Comparison of ENCODE assay signal across 12 mouse cellular contexts in genomic region chr13:48679351-48679750, GRCm38 (mm10). TPM values are rescaled to one million over a fixed set of nuclear protein-coding genes. Genes with fewer than 3 reads are reported as not detected.
DNase-seq lines count a peak whose midpoint lies in the region; TF ChIP-seq lines count a peak whose summit lies in the region.
"Had no signal": no experiment of that assay in that cellular context is flagged by ENCODE, and none has a peak within 500 bp of the region (broad histone marks: within the 10 kb centered on the region; RNA-seq: fewer than 3 reads in every experiment).

No protein-coding gene starts in this region.

- DNase-seq in embryo, embryonic 10 days (ENCODE audit: low spot score) = peak; percentile 35
- no peak for DNase-seq in embryo, embryonic 9.5 days (ENCODE audit: extremely low spot score)
- DNase-seq in spleen, adult 2 months (ENCODE audit: low read depth in 1 of 2, low spot score in 2 of 2) = peak in 1 of 2 experiments; percentile 5
- no peak for DNase-seq in spleen, postnatal 36 days (ENCODE audit: low spot score in 2 of 2)
- DNase-seq in kidney, postnatal 10 days = peak; percentile 48
- DNase-seq in thymus, postnatal 4 days = peak; percentile 68
- DNase-seq in urinary bladder, postnatal 36 days (ENCODE audit: low spot score in 2 of 2) = no peak
- DNase-seq in gastrocnemius, postnatal 14 days = no peak
- DNase-seq: right cerebral cortex, postnatal 25 days had no signal

- peak; percentile 21; the same call in 1 of the 2 replicates for TF ChIP-seq CTCF in spleen, adult 2 months (IDR thresholded peaks at IDR 0.05; ENCODE audit: extremely low read depth, insufficient read depth, insufficient read length, insufficient replicate concordance)

- intact Hi-C loops in gastrocnemius, postnatal 14 days (cut with DNase I; ENCODE audit: low total_unique reads) = no loop called here

- H3K36me3 ChIP-seq in spleen, adult 2 months (ENCODE audit: control insufficient read depth, insufficient read depth, low read length) = no peaks in the 10 kb centered on the region
- H3K36me3 ChIP-seq: embryonic facial prominence, embryonic 15.5 days had no signal

- no peak overlapping the region for H3K27ac ChIP-seq in spleen, adult 2 months (ENCODE audit: insufficient read depth, low read length)
- H3K27ac ChIP-seq: embryonic facial prominence, embryonic 15.5 days; macrophage had no signal

- TF ChIP-seq POLR2A in spleen, adult 2 months (IDR thresholded peaks at IDR 0.05; ENCODE audit: low read depth, low read length) = no peak

- H3K4me1 ChIP-seq in spleen, adult 2 months (ENCODE audit: control insufficient read depth, insufficient read depth, insufficient read length) = no peaks in the 10 kb centered on the region
- H3K4me1 ChIP-seq: embryonic facial prominence, embryonic 15.5 days had no signal

- 63% methylated on average over 1 of the region's 1 CpGs for WGBS in spleen, adult 2 months

- H3K4me3 ChIP-seq in spleen, adult 2 months (ENCODE audit: extremely low read depth, insufficient read depth, insufficient read length) = no peak overlapping the region
- H3K4me3 ChIP-seq: embryonic facial prominence, embryonic 15.5 days had no signal

- no peaks in the 10 kb centered on the region for H3K27me3 ChIP-seq in spleen, adult 2 months (ENCODE audit: control insufficient read depth, insufficient read depth, low read length)

RNA-seq across cellular contexts. Expression of gene Barx1, which starts 16.6 kb away (rescaled TPM):
- 0.46 and 0.92 TPM in 2 replicates for polyA plus RNA-seq in spleen, adult 2 months (2012; rRNA removed)
- not detected for total RNA-seq in gastrocnemius, postnatal 14 days (2021)
- total RNA-seq: hematopoietic stem cell, adult 5-6 weeks had no signal
- polyA plus RNA-seq: macrophage had no signal

RNA-seq across cellular contexts. Expression of gene Ptpdc1, which starts 53.9 kb away (rescaled TPM):
- 0.79 and 0.83 TPM in 2 replicates for polyA plus RNA-seq in spleen, adult 2 months (2012; rRNA removed)
- 1 to 10 TPM; 4.9 to 7.0 TPM for total RNA-seq in gastrocnemius, postnatal 14 days (2021)

Comparison
In these comparisons a context has a peak if more than half of its experiments do, and no peak if none do; other contexts are left out.
1. DNase-seq: peak in embryo, embryonic 10 days (single experiment), kidney, postnatal 10 days (single experiment) and thymus, postnatal 4 days (single experiment); none in embryo, embryonic 9.5 days (single experiment), spleen, postnatal 36 days (0 of 2), urinary bladder, postnatal 36 days (0 of 2) and gastrocnemius, postnatal 14 days (single experiment).